7 mouse cellular contexts compared by ENCODE assay signal in the genomic region with DNA sequence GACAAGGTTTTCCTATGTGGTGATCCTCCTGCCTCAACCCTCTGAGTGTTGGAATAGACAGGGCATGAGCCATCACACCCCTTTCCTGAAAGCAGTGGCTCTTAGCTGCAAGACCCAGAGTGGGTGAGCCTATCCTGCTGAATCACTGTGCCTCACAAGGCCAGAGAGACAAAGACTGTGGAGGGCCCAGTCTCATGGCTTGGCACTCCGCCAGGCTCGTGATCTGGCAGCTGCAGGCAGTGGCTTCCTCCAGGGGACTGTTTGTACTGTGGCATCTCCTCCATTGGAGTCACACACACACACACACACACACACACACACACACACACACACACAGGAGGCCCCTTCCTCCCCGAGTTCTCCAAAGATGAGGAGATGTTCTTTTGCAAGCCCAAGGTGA. TPM values are rescaled to one million over a fixed set of nuclear protein-coding genes. Genes with fewer than 3 reads are reported as not detected.
DNase-seq lines count a peak whose midpoint lies in the region; ATAC-seq and TF ChIP-seq lines count a peak whose summit lies in the region.

No protein-coding gene starts in this region.

- DNase-seq in adipocyte (ENCODE audit: low spot score) = peak; percentile 71
- DNase-seq in cerebellum, postnatal 25 days = peak; percentile 50 to 71
- DNase-seq in midbrain, postnatal 0 days (ENCODE audit: low spot score) = peak; percentile 92
- DNase-seq in spleen, postnatal 4 days (ENCODE audit: low spot score in 2 of 2) = peak; percentile 77 to 88

- no peak overlapping the region; the same call in 1 of the 2 replicates for H3K27ac ChIP-seq in intestine, postnatal 0 days (ENCODE audit: low read depth, low read length)
- peak overlapping the region; percentile 66; the same call in 1 of the 2 replicates for H3K27ac ChIP-seq in limb, embryonic 12.5 days
- no peak overlapping the region for H3K27ac ChIP-seq in midbrain, postnatal 0 days (ENCODE audit: low read depth, low read length)

- H3K4me3 ChIP-seq in intestine, postnatal 0 days (ENCODE audit: low read depth, low read length) = no peak overlapping the region
- H3K4me3 ChIP-seq in limb, embryonic 12.5 days (replicated peaks) = no peak overlapping the region
- no peak overlapping the region for H3K4me3 ChIP-seq in midbrain, postnatal 0 days (ENCODE audit: low read depth, low read length)

- H3K4me1 ChIP-seq in intestine, postnatal 0 days (replicated peaks; ENCODE audit: control insufficient read depth, insufficient read depth, low read length) = no peaks in the 10 kb centered on the region
- H3K4me1 ChIP-seq in limb, embryonic 12.5 days (replicated peaks) = peaks cover 9% of the 10 kb centered on the region
- H3K4me1 ChIP-seq in midbrain, postnatal 0 days (ENCODE audit: insufficient read depth, low read length) = no peaks in the 10 kb centered on the region

- ATAC-seq in granulocyte monocyte progenitor cell, adult 5-6 weeks (replicated peaks; ENCODE audit: poor library complexity, severe bottlenecking) = peak; percentile 52
- ATAC-seq in intestine, postnatal 0 days = peak; percentile 86
- no peak for ATAC-seq in limb, embryonic 12.5 days (ENCODE audit: insufficient number of reproducible peaks, insufficient read depth, low FRiP score, low TSS enrichment, low read depth)
- ATAC-seq in midbrain, postnatal 0 days (ENCODE audit: low FRiP score) = peak; percentile 77; the same call in 1 of the 2 replicates

- no peak overlapping the region for H3K9ac ChIP-seq in intestine, postnatal 0 days (ENCODE audit: low read depth, low read length)
- no peak overlapping the region for H3K9ac ChIP-seq in limb, embryonic 12.5 days (replicated peaks)
- no peak overlapping the region for H3K9ac ChIP-seq in midbrain, postnatal 0 days (replicated peaks; ENCODE audit: low read length, poor library complexity, severe bottlenecking)

- 11% methylated on average over 3 of the region's 3 CpGs for WGBS in intestine, postnatal 0 days
- WGBS in limb, embryonic 12.5 days = 54% methylated on average over 3 of the region's 3 CpGs
- 34% methylated on average over 3 of the region's 3 CpGs for WGBS in midbrain, postnatal 0 days

- H3K4me2 ChIP-seq in intestine, postnatal 0 days (replicated peaks; ENCODE audit: low read depth) = no peak overlapping the region
- H3K4me2 ChIP-seq in limb, embryonic 12.5 days = no peak overlapping the region
- no peak overlapping the region for H3K4me2 ChIP-seq in midbrain, postnatal 0 days (ENCODE audit: low read depth, low read length, poor library complexity, severe bottlenecking)

- H3K36me3 ChIP-seq in intestine, postnatal 0 days (ENCODE audit: control insufficient read depth, insufficient read depth) = no peaks in the 10 kb centered on the region
- H3K36me3 ChIP-seq in limb, embryonic 12.5 days = no peaks in the 10 kb centered on the region
- no peaks in the 10 kb centered on the region for H3K36me3 ChIP-seq in midbrain, postnatal 0 days (ENCODE audit: insufficient read depth, low read length)

- TF ChIP-seq CTCF in intestine, postnatal 0 days (IDR thresholded peaks at IDR 0.05; ENCODE audit: low read depth) = no peak
- no peak for TF ChIP-seq CTCF in midbrain, postnatal 0 days (IDR thresholded peaks at IDR 0.05)

- no peaks in the 10 kb centered on the region for H3K9me3 ChIP-seq in intestine, postnatal 0 days (ENCODE audit: control insufficient read depth)
- H3K9me3 ChIP-seq in limb, embryonic 12.5 days = no peaks in the 10 kb centered on the region
- no peaks in the 10 kb centered on the region for H3K9me3 ChIP-seq in midbrain, postnatal 0 days (ENCODE audit: low read length)

- H3K27me3 ChIP-seq in intestine, postnatal 0 days (replicated peaks; ENCODE audit: control insufficient read depth, insufficient read depth, low read length) = no peaks in the 10 kb centered on the region
- H3K27me3 ChIP-seq in limb, embryonic 12.5 days = no peaks in the 10 kb centered on the region
- H3K27me3 ChIP-seq in midbrain, postnatal 0 days (ENCODE audit: insufficient read depth, low read length) = no peaks in the 10 kb centered on the region

RNA-seq across cellular contexts. Expression of gene Psap, which starts 15.0 kb away (rescaled TPM):
- total RNA-seq in granulocyte monocyte progenitor cell, adult 5-6 weeks (2014; fragmentation: Nextera tagmentation) = 263 and 293 TPM in 2 replicates
- 243 and 253 TPM in 2 replicates for total RNA-seq in granulocyte monocyte progenitor cell, adult 5-6 weeks (2017)
- polyA plus RNA-seq in intestine, postnatal 0 days (2015; fragmentation: Nextera tagmentation; extraction: Ambion mirVana) = 135 and 137 TPM in 2 replicates
- 65.4 and 66.5 TPM in 2 replicates for polyA plus RNA-seq in limb, embryonic 12.5 days (2016; fragmentation: Nextera tagmentation; extraction: Ambion mirVana)
- 714 and 811 TPM in 2 replicates for total RNA-seq in midbrain, postnatal 0 days (2014; rRNA removed)
- polyA plus RNA-seq in midbrain, postnatal 0 days (2015; fragmentation: Nextera tagmentation; extraction: Ambion mirVana) = 272 and 300 TPM in 2 replicates

RNA-seq across cellular contexts. Expression of gene Chst3, which starts 43.3 kb away (rescaled TPM):
- total RNA-seq in granulocyte monocyte progenitor cell, adult 5-6 weeks (2014; fragmentation: Nextera tagmentation) = not detected in 2 replicates
- total RNA-seq in granulocyte monocyte progenitor cell, adult 5-6 weeks (2017) = not detected in 2 replicates
- 0.27 and 0.29 TPM in 2 replicates for polyA plus RNA-seq in intestine, postnatal 0 days (2015; fragmentation: Nextera tagmentation; extraction: Ambion mirVana)
- 2.7 and 3.4 TPM in 2 replicates for polyA plus RNA-seq in limb, embryonic 12.5 days (2016; fragmentation: Nextera tagmentation; extraction: Ambion mirVana)
- total RNA-seq in midbrain, postnatal 0 days (2014; rRNA removed) = 4.6 and 5.5 TPM in 2 replicates
- 0.86 and 0.89 TPM in 2 replicates for polyA plus RNA-seq in midbrain, postnatal 0 days (2015; fragmentation: Nextera tagmentation; extraction: Ambion mirVana)
